In the genomic region with DNA sequence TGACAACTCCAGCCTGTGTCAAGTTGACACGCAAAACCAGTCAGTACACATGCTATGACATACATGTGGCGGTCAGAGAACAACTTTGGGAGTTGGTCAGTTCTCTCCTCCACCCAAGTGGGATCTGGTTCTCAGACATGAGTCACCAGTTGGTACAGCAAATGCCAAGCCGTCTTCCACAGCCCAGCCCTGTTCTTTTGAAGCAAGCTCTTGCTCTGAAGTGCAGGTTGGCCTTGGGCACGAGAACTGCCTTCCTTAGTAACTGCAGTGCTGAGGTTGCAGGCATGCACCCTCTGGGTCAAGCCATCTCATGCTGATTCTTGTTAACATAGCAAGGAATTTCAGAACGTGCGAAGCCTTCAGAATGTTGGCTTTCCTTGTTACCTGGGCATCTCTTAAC, we compare ENCODE assay signal across 20 mouse cellular contexts. TPM values are rescaled to one million over a fixed set of nuclear protein-coding genes. Genes with fewer than 3 reads are reported as not detected.
"Had no signal": no experiment of that assay in that cellular context is flagged by ENCODE, and none has a peak within 500 bp of the region (broad histone marks: within the 10 kb centered on the region; RNA-seq: fewer than 3 reads in every experiment).

No protein-coding gene starts in this region.

- H3K4me2 ChIP-seq: limb, embryonic 15.5 days; liver, embryonic 12.5 days; neural tube, embryonic 15.5 days had no signal

- H3K9ac ChIP-seq: limb, embryonic 15.5 days; liver, embryonic 12.5 days; neural tube, embryonic 15.5 days had no signal

- DNase-seq: kidney, adult 8-10 months; kidney, postnatal 25 days; midbrain, embryonic 14.5 days; thymus, postnatal 14 days had no signal

- H3K4me1 ChIP-seq: liver, embryonic 12.5 days; neural tube, embryonic 15.5 days had no signal

- H3K4me3 ChIP-seq: limb, embryonic 15.5 days; liver, embryonic 12.5 days; midbrain, embryonic 10.5 days; myocyte; neural tube, embryonic 15.5 days had no signal

- H3K27ac ChIP-seq: limb, embryonic 15.5 days; liver, embryonic 12.5 days; midbrain, embryonic 10.5 days; neural tube, embryonic 15.5 days; stomach, postnatal 0 days had no signal

- ATAC-seq: intestine, postnatal 0 days; liver, embryonic 12.5 days had no signal

- H3K36me3 ChIP-seq: limb, embryonic 15.5 days; liver, embryonic 12.5 days; midbrain, embryonic 10.5 days; neural tube, embryonic 15.5 days had no signal

- H3K9me3 ChIP-seq: limb, embryonic 15.5 days; liver, embryonic 12.5 days; midbrain, embryonic 10.5 days; neural tube, embryonic 15.5 days had no signal

- H3K27me3 ChIP-seq: limb, embryonic 15.5 days; liver, embryonic 12.5 days; neural tube, embryonic 15.5 days had no signal

RNA-seq across cellular contexts. Expression of gene Ankar, which starts 52.8 kb away (rescaled TPM):
- total RNA-seq: layer of hippocampus, postnatal 25 days; left cerebral cortex, adult 8-10 months; left cerebral cortex, postnatal 25 days; megakaryocyte, adult 5-6 weeks had no signal
- polyA plus RNA-seq: intestine, postnatal 0 days; limb, embryonic 11.5 days; limb, embryonic 15.5 days; liver, embryonic 12.5 days; liver, embryonic 16.5 days; lung, embryonic 16.5 days; midbrain, embryonic 10.5 days; midbrain, embryonic 14.5 days; myocyte; neural tube, embryonic 11.5 days; neural tube, embryonic 15.5 days; stomach, postnatal 0 days; urinary bladder, adult 2 months had no signal
